Mouse (Mus musculus): Measurements from ENCODE around the gene Sdk2.
A peak's percentile ranks its signal among the peaks of the same experiment; 100 is the strongest.

Sdk2 gene

DNA sequence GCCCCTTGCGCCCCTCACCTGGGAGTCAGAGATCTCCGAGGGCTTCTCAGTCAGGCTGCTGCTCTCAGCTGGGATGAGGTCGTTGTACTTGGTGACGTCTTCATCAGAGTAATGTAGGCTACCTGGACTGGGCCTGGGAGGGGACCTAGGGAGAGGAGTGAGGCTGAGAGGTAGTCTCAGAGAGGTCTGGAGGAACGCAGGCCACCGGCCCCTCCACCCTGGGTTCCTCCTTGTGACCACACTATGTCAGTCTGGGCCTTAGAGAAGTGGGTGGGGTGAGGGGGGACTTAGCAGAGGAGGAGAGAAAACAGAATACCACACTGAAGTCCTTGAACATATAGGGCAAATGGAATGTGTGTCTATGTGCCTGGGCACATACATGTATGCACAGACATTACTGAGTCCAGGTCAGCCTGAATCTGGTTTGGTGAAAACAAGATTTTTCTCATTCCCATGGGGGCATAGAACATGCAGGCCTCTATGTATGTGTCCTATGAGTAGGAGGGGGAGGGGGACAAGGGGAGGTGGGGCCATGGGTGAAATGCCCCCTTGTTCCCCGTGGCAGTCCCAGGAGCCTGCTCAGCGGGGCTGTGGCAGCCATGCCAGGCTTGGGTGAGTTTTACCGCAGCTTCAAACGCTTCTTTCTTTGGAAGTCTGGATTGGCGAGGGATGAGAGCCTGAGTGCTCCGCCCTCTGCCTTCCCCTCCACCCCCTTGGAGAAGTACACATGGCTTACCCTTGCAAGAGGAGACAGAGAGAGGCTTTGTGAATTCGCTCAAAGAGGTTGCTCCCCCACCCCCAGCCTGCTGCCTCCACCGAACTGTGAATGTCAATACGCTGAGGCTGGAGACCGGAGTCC, 275.3 kb downstream of the Sdk2 start:
- DNase-seq (ENCODE audit: low spot score in 2 of 2), result no peak

DNA sequence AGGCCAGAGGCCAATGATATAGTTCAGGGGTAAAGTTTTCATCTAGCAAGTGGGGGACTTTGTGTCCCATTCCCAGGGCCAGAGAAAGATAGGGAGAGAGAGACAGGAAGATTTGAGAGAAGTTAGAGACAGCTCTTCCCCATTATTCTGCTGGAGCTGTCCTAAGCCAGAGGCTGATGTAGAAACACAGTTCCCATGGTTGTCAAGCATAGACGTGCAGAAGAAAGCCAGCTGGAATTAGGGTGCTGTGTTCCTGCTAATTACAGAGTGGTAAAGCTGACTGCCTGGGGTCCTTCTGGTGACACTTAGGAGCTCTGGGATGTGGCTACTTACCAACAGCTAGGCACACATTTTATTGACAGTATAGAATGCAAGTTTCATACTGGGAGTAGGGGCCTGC, 277.7 kb downstream of the Sdk2 start:
- no peak for DNase-seq (ENCODE audit: low spot score in 2 of 2)

DNA sequence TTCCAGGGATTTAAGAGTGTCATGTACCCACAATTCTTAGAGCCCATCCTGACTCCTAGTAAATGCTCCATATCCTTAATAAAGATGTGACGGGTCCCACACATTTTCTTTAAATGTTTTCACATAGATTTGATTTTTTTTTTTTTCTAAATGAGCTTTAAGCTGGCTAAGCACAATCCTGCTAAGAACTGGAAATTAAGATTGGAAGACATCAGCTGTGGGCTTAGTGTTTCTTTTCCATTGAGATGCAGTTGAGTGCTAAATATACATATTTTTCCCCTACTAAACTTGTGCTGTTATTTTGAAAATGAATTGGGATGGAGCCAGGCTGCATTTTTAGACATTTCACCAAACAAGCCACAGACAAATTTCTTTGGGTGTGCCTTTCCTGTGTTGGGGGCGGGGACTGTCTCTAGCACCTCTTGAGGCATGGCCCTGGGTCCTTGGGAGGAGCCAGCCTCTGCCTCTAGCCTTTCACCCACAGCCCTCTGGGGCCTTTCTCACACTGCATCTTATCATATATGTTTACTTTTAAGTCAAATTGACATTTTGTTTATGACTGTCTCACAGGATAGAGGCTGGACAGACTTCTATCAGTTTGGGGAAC, 278.6 kb downstream of the Sdk2 start:
- peak; percentile 36 for DNase-seq (ENCODE audit: low spot score in 2 of 2)

DNA sequence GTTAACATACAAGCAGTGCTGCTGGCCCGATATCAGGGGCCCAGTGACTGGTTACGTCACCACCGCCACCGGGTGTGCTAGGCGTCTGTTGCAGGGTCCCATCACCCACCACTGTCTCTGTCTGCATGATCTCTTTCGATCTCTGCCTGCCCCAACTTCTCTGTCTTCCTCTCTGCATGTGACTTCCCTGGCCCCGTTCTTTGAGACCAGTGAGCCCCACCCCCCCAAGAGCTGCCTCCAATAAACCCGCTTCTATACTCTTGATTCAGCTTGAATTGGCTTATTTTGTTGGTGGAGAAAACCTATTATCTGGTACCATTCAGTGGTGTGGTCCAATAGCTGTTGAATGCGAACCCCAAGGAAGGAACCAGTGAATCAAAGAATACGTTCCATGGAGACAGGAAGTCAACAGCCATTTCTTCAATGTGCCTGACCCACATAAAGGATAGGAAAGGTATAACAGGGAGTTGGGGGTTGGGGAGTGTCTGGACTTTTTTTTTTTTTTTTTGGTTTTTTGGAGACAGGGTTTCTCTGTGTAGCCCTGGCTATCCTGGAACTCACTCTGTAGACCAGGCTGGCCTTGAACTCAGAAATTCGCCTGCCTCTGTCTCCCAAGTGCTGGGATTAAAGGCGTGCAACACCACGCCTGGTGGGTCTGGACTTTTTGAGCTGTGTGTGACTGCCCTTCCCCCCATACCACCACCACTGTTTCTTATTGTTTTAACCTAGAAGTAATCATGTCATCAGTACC, 279.2 kb downstream of the Sdk2 start:
- DNase-seq (ENCODE audit: low spot score in 2 of 2), result no peak

DNA sequence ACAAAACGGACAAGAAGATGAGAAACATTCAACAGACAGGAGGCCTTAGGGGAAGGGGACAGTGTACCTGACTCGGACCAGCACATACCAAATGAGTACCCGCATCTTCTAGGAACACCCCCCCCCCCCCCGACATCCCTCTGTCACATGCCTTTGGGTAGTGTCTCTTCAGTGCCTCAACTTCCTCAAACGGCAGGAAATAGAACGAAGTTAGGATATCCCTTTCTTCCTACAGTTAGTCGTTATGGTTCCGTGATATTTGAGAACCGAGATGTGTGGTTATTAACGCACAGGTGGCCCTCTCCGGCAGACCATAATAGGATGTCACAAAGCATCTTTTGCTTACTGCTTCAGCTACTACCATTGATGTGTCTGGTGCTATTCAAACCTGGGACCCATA, 279.8 kb downstream of the Sdk2 start:
- no peak for DNase-seq (ENCODE audit: low spot score in 2 of 2)

DNA sequence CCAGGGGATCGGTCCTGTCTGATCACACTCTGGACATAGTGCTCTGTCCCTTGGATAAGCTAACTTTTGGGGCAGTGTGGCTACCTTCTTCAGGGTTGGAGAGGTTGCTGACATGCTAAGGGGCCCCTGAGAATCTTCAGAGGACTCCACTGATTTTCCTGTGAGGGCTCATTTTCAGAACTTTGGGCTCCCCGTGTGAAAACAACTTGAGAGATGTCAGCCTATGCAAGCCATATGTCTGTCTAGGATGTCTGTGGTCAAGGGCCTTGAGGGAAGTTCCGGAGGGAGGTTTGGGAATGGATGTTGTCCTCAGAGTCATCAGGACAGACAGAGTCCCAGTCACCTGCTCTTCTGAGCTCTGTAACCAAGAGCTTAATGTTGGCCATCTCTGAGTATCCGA, 280.5 kb downstream of the Sdk2 start:
- DNase-seq (ENCODE audit: low spot score in 2 of 2), result no peak

DNA sequence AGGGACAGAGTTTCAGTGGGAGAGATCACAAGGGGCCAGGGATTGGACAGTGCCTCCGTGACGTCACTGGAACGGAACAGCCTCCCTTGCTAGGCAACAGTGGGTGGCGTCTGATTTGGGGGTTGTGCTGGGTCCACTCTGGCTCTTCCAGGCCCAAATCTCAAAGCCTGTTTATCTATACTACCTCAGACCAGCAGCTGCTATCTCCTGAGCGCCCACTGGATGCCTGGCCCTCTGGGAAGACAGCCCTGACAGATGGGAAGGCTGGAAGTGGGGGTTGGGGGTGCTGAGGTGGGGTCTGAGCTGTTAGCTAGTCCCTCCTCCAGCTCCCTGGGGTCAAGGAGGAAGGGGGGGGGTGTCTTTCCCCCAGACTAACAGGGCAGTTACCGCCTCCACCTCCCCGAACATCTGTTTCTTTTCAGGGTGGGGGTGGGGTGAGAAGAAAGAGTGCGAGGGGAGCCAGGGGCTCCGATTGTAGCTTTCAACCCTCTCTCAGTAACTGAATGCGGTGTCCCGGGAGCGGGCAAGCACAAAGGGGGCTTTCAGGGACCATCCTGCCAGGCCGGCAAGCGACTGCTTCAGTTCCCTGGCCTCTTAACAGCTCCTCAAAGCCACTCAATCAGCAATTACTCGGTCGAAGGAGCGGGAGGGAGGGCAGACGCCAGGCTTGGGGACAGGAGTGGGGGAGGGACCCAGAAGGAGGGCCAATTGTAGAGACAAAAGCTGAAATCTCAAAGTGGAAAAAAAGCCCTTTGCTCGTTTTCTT, 281.3 kb downstream of the Sdk2 start:
- DNase-seq (ENCODE audit: low spot score in 2 of 2), result no peak

DNA sequence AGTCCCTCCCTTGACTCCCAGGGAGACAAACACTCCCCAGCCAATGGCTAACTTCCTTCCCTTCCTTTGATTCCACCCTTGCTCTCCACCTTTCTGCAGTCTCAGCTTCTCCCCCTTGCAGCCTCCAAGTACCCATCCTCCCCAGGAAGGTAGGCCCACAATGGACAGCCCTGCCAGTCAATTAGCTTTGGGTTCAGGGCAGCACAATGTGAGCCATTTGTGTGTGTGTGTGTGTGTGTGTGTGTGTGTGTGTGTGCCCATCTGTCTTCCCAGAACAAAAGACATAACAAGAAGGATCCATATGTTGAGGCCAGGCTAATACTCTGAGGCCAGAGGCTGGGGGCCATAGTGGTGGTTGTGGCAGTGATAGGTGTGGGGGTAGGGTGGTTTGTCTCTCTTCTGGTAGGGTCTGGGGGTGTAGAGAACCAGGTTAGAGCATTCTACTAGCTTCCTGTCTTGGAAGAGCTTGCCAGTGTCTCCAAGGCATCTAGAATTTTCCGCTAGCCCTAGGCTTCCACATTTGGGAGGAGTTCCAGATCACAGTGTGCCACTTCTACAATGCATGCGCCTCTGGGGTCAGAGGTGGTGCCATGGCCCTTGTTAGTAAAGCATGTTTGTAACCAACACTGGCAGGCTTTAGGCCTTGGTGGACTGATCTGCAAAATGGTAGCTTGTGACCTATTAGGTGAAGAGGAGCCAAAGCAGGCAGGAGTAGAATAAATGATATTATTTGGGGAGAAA, 282.0 kb downstream of the Sdk2 start:
- no peak for DNase-seq (ENCODE audit: low spot score in 2 of 2)

DNA sequence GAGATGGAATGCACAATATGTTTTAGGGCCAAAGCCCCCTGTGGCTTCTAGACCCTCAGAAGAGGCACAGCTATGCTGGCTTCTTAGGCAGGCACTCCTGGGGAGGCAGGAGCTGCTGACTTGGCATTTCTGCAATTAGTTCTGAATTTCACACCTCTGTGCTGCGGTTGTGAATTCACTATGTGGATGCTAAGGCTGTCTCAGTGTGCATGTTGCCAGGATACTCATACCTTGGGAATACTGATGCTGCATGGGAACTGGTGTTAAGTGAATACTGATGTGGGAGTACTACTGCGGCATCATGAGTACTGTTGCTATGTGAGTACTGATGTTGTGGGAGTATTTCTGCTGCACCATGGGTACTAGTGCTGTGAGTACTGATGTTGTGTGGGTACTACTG, 284.4 kb downstream of the Sdk2 start:
- DNase-seq (ENCODE audit: low spot score in 2 of 2), result no peak

DNA sequence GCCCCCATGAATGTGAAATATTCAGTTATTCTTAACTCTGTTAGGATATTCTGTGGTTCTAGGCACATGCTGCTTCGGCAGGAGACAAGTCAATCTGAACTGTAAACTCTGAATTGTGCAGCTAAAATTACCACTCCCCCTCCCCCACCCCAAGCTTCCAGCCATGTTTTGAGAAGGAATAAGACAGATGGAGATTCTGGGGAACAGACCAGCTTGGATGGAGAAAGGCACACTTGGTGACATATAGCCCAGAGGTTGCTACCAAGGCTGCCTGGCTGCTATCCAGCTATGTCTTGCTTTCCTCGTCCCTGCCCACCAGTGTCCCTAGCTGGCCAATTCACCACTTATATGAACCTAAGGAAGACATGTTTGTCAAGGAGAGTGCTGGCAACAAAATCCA, 284.8 kb downstream of the Sdk2 start:
- DNase-seq (ENCODE audit: low spot score in 2 of 2), result no peak

DNA sequence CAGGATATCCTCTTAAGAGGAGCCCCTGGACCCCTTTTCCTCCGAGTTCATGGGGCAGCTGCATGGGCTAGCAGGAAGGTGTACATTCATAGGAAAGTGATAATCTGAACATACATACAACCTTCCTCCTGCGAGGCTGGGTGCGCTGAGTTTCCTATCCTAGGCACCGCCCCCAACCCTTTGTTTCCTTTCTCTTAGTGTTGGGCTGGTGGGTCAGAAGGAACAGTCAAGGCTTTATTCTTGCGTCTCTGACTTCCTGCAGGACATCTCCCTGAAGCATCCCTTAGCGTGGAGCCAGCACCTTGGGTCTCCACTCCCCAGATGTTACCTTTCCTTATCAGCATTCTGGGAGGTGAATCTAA, 287.2 kb downstream of the Sdk2 start:
- DNase-seq (ENCODE audit: low spot score in 2 of 2), result no peak

DNA sequence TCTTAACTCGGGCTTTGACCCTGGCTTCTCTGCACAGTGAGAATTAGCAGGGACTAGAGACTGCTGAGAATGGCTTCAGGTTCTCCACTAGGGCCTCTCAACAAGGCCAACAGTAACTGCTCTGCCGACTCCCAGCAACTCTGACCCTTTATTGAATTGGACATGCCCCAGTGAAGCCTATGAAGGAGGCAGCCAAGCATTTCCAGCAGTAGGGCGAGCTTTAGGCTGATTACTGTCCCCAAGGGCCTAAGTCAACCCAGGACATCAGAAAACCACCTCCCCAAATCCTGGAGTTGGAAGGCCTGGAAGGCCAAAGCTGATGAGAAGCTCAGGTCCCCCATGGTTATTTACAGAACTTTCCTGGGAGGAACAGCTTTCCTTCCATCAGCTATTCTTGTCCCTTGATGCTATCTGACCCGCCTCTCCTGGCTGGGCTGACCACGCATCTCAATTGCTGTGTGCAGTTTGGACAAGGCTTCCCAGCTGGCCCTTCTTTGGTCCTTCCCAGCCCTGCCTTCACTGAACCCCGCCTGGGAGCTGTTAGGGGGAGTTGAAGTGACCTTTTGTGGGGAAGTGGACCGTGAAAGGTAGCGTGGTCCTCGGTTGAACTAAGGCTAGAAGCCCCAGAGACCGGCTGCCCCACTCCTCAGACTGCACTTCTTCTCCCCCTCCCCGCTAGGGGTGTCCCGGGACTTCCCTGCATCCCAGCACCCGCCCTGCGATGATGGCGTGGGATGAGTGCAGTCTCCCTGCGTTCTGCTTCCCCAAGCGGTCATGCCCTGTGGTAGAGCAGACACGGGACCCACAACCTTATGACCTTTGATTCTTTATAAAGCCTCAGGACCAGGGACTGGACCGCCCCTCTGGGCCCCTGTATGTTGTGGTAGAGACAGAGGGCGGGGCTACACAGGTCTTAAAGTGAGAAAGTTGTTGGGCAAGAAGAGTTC, 287.8 kb downstream of the Sdk2 start:
- DNase-seq (ENCODE audit: low spot score in 2 of 2), result no peak

DNA sequence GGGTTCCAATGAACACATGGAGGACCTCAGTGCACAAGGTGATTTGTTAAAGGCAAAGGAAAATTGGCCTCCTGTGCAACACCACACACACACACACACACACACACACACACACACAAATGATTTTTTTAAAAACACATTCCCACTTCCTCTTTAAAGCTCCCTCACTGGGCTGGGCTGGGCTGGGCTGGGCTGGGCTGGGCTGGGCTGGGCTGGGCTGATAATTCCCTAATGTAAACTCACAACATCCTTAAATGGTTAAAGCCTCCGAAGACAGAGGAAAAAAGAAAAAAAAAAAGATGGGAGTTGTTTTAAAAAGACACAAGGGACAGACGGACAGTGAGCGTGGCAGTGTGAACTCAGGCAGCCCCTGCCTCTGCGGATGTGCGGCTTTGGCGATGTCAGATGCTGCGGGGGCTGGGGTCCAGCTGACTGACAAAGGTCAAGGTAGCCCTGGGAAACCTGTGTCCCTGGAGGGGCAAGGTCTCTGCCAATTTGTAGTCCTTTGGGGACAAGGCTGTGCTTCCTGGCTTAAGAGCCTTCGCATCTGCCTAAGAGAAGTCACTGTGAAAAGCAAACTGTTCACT, 288.9 kb downstream of the Sdk2 start:
- DNase-seq (ENCODE audit: low spot score in 2 of 2), result no peak

DNA sequence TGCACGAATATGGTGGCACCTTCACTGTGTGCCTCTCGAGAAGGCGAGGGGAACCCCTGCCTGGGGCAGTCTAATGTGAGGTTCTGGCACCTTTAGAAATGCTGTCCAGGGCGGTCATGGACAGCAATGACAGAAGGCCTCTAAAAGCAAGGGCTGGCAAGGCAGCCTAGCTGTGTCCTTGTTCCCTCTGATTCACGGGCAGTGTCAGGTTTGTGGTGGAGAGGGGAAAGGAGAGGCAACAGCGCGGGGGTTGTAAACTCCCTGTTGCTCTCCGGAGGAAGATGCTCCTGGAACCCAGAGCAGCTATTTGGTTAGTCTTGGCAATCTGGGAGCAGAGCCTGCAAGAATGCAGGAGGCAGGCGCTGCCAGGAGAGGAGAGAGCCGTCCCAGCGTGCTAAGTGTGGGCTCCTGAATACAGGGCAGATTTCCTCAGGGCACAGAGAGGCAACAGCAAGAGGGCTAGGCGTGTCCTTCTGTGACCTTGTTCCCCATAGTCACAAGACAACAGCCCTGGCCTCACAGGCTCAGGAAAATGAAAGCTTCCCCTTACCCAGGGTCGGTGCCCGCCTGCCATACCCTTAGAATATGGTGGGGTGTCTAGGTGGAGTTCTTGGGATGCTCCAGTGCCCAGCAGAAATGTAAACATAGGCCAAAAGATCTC, 289.9 kb downstream of the Sdk2 start:
- DNase-seq (ENCODE audit: low spot score in 2 of 2), result no peak

DNA sequence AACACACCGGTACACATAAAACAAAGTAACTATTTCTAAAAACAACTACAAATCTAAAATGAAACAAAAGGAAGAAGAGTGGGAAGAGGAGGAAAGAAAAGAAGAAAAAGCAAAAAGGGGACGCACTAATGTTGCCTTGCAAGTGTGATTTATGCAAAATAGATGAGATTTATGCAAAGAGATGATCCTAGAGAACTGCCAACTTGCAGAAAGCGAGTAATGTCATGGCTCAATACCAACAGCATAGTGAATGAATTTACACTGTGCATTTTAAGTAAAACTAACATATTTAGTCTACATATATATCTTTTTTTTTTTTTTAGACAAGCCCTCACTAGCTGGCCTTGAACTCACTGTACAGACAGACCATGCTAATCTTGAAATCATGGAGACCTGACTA, 292.1 kb downstream of the Sdk2 start:
- no peak for DNase-seq (ENCODE audit: low spot score in 2 of 2)

DNA sequence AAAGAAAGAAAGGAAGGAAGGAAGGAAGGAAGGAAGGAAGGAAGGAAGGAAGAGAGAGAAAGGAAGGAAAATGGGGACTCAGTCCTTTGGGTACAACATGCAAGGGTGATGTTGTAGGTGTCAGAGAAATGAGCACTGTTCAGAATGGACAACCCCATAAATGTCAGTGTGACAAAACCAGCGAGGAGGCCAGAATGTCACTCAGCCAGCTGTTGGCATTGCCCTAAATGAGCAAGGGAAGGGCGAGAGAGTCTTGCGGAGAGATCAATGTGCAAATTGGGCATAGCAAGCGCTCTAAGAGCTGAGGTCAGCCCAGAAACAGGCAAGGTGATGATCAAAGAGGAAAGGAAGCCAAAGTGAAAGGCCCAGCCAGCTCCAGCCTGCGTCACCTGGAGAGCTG, 293.7 kb downstream of the Sdk2 start:
- DNase-seq (ENCODE audit: low spot score in 2 of 2), result no peak

DNA sequence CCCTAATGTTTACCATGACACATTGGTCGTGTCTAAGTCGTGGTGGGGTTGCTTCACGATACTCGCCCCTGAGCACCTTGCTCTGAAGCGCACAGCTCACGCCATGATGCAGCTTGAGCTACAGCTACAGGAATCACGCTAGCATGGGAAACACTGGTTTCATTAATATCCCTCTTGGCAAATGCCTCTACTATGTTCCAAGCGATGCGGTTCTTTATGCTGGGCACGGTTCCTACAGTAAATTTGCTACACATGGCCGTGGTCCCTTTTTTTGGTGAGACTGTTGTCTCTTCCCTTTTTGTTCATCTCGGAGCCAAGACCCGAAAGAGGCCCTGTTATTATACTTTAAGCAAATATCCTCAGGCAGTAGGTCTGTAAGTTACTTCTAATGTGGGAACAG, 295.7 kb downstream of the Sdk2 start:
- no peak for DNase-seq (ENCODE audit: low spot score in 2 of 2)

DNA sequence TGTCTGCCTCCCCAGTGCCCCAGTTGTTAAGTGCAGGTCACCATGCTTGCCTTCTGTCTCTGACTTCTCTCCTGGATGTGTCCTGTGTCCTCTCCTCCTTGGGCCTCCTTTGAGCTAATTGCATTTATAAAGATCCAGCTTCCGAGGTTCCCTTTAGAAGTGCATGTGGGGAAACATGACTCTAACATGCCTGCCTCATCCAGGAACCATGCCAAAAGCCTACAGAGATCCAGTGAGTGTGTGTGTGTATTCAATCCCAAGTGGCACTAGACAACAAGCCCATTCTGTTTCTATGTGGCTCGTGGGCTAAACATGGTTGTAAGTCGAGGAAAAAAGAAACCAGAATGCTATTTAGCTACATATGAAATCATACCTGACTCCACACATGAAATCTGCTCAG, 298.5 kb downstream of the Sdk2 start:
- DNase-seq (ENCODE audit: low spot score in 2 of 2), result no peak

DNA sequence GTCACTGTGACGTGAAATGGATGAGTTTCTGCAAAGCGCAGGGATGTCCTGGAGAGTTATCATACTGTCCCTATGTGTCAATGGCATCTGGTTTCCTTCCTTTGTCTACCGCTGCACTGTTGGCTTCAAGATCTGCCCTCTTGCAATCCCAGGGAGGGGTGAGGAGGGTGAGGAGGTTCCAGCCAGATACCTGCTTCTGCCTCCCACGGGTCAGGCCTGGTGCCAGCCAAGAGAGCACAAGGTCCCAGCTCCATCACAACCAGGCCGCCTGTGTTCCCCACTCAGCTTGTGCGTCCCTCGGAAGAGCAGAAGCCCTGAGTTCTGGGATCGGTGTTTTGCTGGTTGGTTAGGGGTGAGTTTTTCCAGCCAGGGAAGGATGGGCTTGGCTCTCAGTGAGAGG, 299.6 kb downstream of the Sdk2 start:
- DNase-seq (ENCODE audit: low spot score in 2 of 2), result no peak

Data from natural killer cell, adult 2 months (primary cell).